Mouse (Mus musculus): ENCODE data around the gene Ing4. TPM values are rescaled to one million over a fixed set of nuclear protein-coding genes. Genes with fewer than 3 reads are reported as not detected.
"Not testable (repeated sequence)": the region's sequence is repeated elsewhere in the genome, so short reads cannot be mapped to it uniquely, and the experiment has no call there.

Gene Ing4
- total RNA-seq, 1 experiment = 32.4 TPM

GRCm38 (mm10) chr6:125065223-125065622, 25.7 kb downstream of the Ing4 start:
- H3K36me3 ChIP-seq (ENCODE audit: control insufficient read depth, insufficient read depth, low read length, poor library complexity, severe bottlenecking); H3K9me3 ChIP-seq (ENCODE audit: control insufficient read depth, insufficient read depth, low read depth, low read length); in situ Hi-C loops (cut with MboI; ENCODE audit: low sequenced_read_pairs in 2 of 2, unreplicated experiment in 2 of 2); DNase-seq (ENCODE audit: low read depth, low spot score); H3K4me3 ChIP-seq (ENCODE audit: insufficient read depth in 1 of 2, low read depth in 1 of 2, low read length in 2 of 2, poor library complexity in 1 of 2, severe bottlenecking in 1 of 2); H3K27ac ChIP-seq (ENCODE audit: insufficient read depth, low read depth, low read length, poor library complexity, severe bottlenecking); H3K9ac ChIP-seq (ENCODE audit: insufficient read depth, low read depth, low read length, poor library complexity, severe bottlenecking): not testable (repeated sequence)
- peak; percentile 75 for TF ChIP-seq ZNF384 (IDR thresholded peaks at IDR 0.05; ENCODE audit: low read depth, low read length)
- H3K4me1 ChIP-seq (ENCODE audit: control insufficient read depth in 2 of 2, insufficient read depth in 2 of 2, low read length in 2 of 2, poor library complexity in 1 of 2) = peaks cover 5 to 33% of the 10 kb centered on the region in 2 experiments

- Histone ChIP-seq H3K4me3 (ENCODE audit: insufficient read depth in 1 of 2, low read depth in 1 of 2, low read length in 2 of 2, poor library complexity in 1 of 2, severe bottlenecking in 1 of 2) (peak within 1 kb of the TSS; percentile 41 to 54), H3K4me1 (ENCODE audit: control insufficient read depth in 2 of 2, insufficient read depth in 2 of 2, low read length in 2 of 2, poor library complexity in 1 of 2) (peaks cover 6 to 23% of the 10 kb centered on the region in 2 experiments), H3K27ac (ENCODE audit: insufficient read depth, low read depth, low read length, poor library complexity, severe bottlenecking) (peak within 1 kb of the TSS; percentile 51; the same call in 1 of the 2 replicates), H3K9ac (ENCODE audit: insufficient read depth, low read depth, low read length, poor library complexity, severe bottlenecking) (peak within 1 kb of the TSS; percentile 5; the same call in 1 of the 2 replicates), H3K36me3 (ENCODE audit: control insufficient read depth, insufficient read depth, low read length, poor library complexity, severe bottlenecking) (no peaks in the 10 kb centered on the region), H3K9me3 (ENCODE audit: control insufficient read depth, insufficient read depth, low read depth, low read length) (no peaks in the 10 kb centered on the region)
- DNase-seq (ENCODE audit: low read depth, low spot score) = no peak
- in situ Hi-C loops (cut with MboI; ENCODE audit: low sequenced_read_pairs in 2 of 2, unreplicated experiment in 2 of 2) = no loop called here
- TF ChIP-seq ZC3H11A (IDR thresholded peaks at IDR 0.05; ENCODE audit: borderline replicate concordance, low read depth, low read length) = no peak
- no peak for TF ChIP-seq ZNF384 (IDR thresholded peaks at IDR 0.05; ENCODE audit: low read depth, low read length)
- TF ChIP-seq HCFC1 (IDR thresholded peaks at IDR 0.05; ENCODE audit: borderline replicate concordance, insufficient read depth, low read length) = no peak
- no peak for TF ChIP-seq MAFK (IDR thresholded peaks at IDR 0.05; ENCODE audit: insufficient read depth, low read depth, low read length)
- TF ChIP-seq CHD2 (IDR thresholded peaks at IDR 0.05; ENCODE audit: low read depth, low read length) = no peak
Measured at GRCm38 (mm10) chr6:125067571-125067995, 28.0 kb downstream of the Ing4 start, which contains the start of gene Lpar5. Lpar5 (plus strand) TSS chr6:125067920.

- in situ Hi-C loops (cut with MboI; ENCODE audit: low sequenced_read_pairs in 2 of 2, unreplicated experiment in 2 of 2) = no loop called here
- Histone ChIP-seq H3K9me3 (ENCODE audit: control insufficient read depth, insufficient read depth, low read depth, low read length) (no peaks in the 10 kb centered on the region), H3K4me1 (ENCODE audit: control insufficient read depth in 2 of 2, insufficient read depth in 2 of 2, low read length in 2 of 2, poor library complexity in 1 of 2) (peaks cover 3 to 20% of the 10 kb centered on the region in 2 experiments), H3K36me3 (ENCODE audit: control insufficient read depth, insufficient read depth, low read length, poor library complexity, severe bottlenecking) (no peaks in the 10 kb centered on the region), H3K4me3 (ENCODE audit: insufficient read depth in 1 of 2, low read depth in 1 of 2, low read length in 2 of 2, poor library complexity in 1 of 2, severe bottlenecking in 1 of 2) (peak overlapping the region; percentile 24 to 48; a peak in 3 of 4 replicates), H3K27ac (ENCODE audit: insufficient read depth, low read depth, low read length, poor library complexity, severe bottlenecking) (peak overlapping the region; percentile 54; the same call in 1 of the 2 replicates), H3K9ac (ENCODE audit: insufficient read depth, low read depth, low read length, poor library complexity, severe bottlenecking) (peak overlapping the region; percentile 64)
- no peak for TF ChIP-seq CHD2 (IDR thresholded peaks at IDR 0.05; ENCODE audit: low read depth, low read length)
- no peak for TF ChIP-seq MAFK (IDR thresholded peaks at IDR 0.05; ENCODE audit: insufficient read depth, low read depth, low read length)
- TF ChIP-seq ZNF384 (IDR thresholded peaks at IDR 0.05; ENCODE audit: low read depth, low read length) = no peak
- TF ChIP-seq ZC3H11A (IDR thresholded peaks at IDR 0.05; ENCODE audit: borderline replicate concordance, low read depth, low read length) = no peak
- no peak for TF ChIP-seq HCFC1 (IDR thresholded peaks at IDR 0.05; ENCODE audit: borderline replicate concordance, insufficient read depth, low read length)
- no peak for DNase-seq (ENCODE audit: low read depth, low spot score)
Measured at GRCm38 (mm10) chr6:125071170-125071895, 31.8 kb downstream of the Ing4 start.

- DNase-seq (ENCODE audit: low read depth, low spot score) = no peak
- no peak for TF ChIP-seq MAFK (IDR thresholded peaks at IDR 0.05; ENCODE audit: insufficient read depth, low read depth, low read length)
- no peaks in the 10 kb centered on the region for H3K9me3 ChIP-seq (ENCODE audit: control insufficient read depth, insufficient read depth, low read depth, low read length)
- H3K36me3 ChIP-seq (ENCODE audit: control insufficient read depth, insufficient read depth, low read length, poor library complexity, severe bottlenecking) = no peaks in the 10 kb centered on the region
- peaks cover 3 to 20% of the 10 kb centered on the region in 2 experiments for H3K4me1 ChIP-seq (ENCODE audit: control insufficient read depth in 2 of 2, insufficient read depth in 2 of 2, low read length in 2 of 2, poor library complexity in 1 of 2)
- H3K9ac ChIP-seq (ENCODE audit: insufficient read depth, low read depth, low read length, poor library complexity, severe bottlenecking) = peak overlapping the region; percentile 64; the same call in 1 of the 2 replicates
- in situ Hi-C loops (cut with MboI; ENCODE audit: low sequenced_read_pairs in 2 of 2, unreplicated experiment in 2 of 2) = no loop called here
- H3K4me3 ChIP-seq (ENCODE audit: insufficient read depth in 1 of 2, low read depth in 1 of 2, low read length in 2 of 2, poor library complexity in 1 of 2, severe bottlenecking in 1 of 2) = peak overlapping the region; percentile 24 to 48; a peak in 3 of 4 replicates
- peak overlapping the region; percentile 54; the same call in 1 of the 2 replicates for H3K27ac ChIP-seq (ENCODE audit: insufficient read depth, low read depth, low read length, poor library complexity, severe bottlenecking)
Measured at GRCm38 (mm10) chr6:125071896-125072279, 32.3 kb downstream of the Ing4 start.

GRCm38 (mm10) chr6:125073825-125074224, 34.3 kb downstream of the Ing4 start:
- in situ Hi-C loops (cut with MboI; ENCODE audit: low sequenced_read_pairs in 2 of 2, unreplicated experiment in 2 of 2) = no loop called here
- no peaks in the 10 kb centered on the region for H3K9me3 ChIP-seq (ENCODE audit: control insufficient read depth, insufficient read depth, low read depth, low read length)
- no peak overlapping the region for H3K9ac ChIP-seq (ENCODE audit: insufficient read depth, low read depth, low read length, poor library complexity, severe bottlenecking)
- H3K4me3 ChIP-seq (ENCODE audit: insufficient read depth in 1 of 2, low read depth in 1 of 2, low read length in 2 of 2, poor library complexity in 1 of 2, severe bottlenecking in 1 of 2) = no peak overlapping the region
- no peaks in the 10 kb centered on the region for H3K36me3 ChIP-seq (ENCODE audit: control insufficient read depth, insufficient read depth, low read length, poor library complexity, severe bottlenecking)
- DNase-seq (ENCODE audit: low read depth, low spot score) = no peak
- peaks cover 3 to 6% of the 10 kb centered on the region in 2 experiments for H3K4me1 ChIP-seq (ENCODE audit: control insufficient read depth in 2 of 2, insufficient read depth in 2 of 2, low read length in 2 of 2, poor library complexity in 1 of 2)
- TF ChIP-seq CHD2 (IDR thresholded peaks at IDR 0.05; ENCODE audit: low read depth, low read length) (no peak), ZC3H11A (IDR thresholded peaks at IDR 0.05; ENCODE audit: borderline replicate concordance, low read depth, low read length) (no peak), ZNF384 (IDR thresholded peaks at IDR 0.05; ENCODE audit: low read depth, low read length) (no peak), MAFK (IDR thresholded peaks at IDR 0.05; ENCODE audit: insufficient read depth, low read depth, low read length) (no peak), HCFC1 (IDR thresholded peaks at IDR 0.05; ENCODE audit: borderline replicate concordance, insufficient read depth, low read length) (no peak)
- no peak overlapping the region for H3K27ac ChIP-seq (ENCODE audit: insufficient read depth, low read depth, low read length, poor library complexity, severe bottlenecking)

All from ES-E14 (cell line).